Mouse (Mus musculus): ENCODE measurements around the gene Synj2.

Gene Synj2

DNA sequence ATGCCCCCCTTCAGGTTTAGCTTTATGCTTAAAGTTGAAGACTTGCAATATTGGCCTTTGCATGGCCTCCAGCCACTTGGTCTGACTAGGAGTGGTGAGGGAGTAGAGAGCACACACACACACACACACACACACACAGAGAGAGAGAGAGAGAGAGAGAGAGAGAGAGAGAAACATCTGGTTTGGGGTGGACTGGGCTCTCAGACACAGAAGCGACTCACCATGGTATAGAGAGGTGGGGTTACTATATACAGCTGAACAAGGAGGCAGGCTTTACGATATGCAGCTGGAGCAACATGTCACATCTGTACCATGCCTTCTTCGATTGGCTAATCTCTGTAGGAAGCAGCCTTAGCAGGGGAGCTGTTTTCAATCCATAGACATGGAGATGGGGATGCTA, 5.4 kb upstream of the Synj2 start:
- no peak for DNase-seq

DNA sequence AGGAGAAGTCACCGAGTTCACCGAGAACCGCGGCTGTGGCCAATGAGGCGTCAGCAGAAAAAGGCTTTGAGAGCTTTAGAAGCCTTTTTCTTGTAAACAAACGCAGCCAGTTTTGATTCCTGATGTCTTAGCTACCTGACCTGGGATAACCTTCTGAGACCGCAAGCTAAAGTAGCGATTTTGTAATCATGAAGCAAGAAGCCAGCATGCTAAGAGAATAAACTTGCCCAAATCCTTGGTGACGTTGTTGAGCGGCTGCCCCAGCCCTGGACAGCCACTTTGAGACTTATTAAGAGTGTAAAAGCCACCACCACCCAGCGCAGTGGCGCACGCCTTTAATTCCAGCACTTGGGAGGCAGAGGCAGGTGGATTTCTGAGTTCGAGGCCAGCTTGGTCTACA, 4.8 kb upstream of the Synj2 start:
- DNase-seq: no peak

DNA sequence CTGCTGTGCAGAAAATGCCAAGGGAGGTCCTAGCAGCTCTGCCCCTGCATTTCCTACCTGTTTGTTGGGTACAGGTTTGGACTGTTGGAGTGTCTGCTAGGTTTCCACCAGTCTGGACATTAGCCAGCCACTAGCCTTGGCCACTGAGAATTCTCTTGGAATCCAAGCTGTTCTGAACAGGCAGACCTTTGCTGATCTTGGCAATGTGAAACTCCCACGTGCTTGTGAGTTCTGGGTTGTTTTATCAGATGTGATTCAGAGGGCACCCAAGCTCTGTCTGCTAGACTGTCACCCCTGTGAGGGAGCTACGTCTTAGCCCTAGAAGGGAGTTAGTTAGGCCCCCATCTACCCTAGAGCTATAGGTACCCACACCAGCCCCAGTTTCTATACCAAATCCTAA, 3.6 kb upstream of the Synj2 start:
- no peak for DNase-seq

DNA sequence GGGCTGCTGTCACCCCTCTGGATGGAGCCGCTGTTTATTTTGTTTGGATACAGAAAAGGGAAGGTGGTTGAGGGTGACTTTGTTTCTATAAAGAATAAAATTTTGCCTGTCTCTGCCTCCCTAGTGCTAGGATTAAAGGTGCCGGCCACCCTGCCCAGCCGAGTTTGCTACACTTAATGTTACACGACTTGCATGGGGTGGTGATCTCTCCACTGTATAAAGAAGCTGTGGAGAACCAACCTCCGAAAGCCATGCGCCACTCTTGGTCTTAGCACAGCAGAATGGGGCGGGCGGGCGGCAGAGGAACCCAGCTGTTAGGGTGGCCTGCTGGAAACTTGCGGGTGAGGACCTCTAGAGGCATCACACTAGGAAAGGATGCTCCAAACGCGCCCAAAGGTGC, 1.2 kb upstream of the Synj2 start:
- no peak for DNase-seq

DNA sequence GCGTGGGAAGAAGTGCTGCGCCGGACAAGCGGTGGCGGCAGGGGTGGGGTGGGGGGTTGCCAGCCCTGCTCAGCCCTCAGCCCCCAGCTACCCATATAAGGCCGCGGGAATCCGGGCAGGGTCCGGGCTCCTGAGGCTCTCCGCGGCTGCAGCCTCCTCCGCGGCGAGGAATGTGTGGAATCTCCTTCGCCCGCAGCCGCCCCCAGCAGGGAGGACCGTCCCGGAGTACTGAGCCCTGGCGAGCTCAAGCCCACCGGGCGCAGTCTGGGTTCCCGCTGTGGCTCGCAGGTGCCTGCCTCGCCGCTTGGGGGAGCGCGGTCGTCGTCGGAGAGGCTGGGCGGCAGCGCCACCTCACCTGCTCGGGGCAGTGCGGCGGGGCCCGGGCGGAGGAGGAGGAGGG, 288 bp upstream of the Synj2 start:
- DNase-seq: peak; percentile 89

DNA sequence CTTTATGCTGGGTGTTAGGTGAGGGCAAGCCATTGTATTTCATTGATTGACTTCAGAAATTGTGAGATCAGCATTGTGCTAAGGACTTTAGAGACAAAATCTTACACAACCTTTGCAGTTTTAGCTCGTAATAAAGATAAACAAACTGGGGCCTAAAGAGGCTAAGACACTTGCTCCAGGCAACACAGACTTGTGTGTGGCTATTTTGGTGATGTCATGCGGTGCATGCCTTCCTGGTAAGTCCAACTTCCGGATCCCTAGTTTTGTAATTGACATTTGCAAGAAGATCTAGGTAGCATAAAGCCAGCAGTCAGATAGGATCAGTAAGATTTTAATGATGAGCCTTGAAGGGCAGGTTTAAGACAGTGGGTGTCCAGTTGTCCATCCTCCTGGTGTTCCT, 1.1 kb downstream of the Synj2 start:
- DNase-seq: no peak

DNA sequence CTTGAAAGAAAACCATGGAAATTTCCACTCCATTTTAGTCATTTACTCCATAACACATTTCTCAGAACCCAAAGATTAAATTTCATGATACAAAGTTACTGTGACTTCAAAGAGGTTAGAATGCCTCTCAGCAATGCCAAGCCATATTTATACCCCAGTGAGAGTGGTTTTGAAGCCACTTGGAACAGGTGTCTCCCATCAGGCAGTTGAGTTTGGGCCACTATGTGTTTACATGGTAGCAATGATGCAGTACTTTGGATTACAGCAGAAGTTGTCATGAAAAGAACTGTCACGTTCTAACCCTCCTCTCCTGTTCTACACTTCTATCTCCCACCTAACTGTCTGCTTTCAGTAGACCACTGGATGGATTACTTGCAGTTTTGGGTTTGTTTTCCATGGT, 2.0 kb downstream of the Synj2 start:
- DNase-seq: no peak

DNA sequence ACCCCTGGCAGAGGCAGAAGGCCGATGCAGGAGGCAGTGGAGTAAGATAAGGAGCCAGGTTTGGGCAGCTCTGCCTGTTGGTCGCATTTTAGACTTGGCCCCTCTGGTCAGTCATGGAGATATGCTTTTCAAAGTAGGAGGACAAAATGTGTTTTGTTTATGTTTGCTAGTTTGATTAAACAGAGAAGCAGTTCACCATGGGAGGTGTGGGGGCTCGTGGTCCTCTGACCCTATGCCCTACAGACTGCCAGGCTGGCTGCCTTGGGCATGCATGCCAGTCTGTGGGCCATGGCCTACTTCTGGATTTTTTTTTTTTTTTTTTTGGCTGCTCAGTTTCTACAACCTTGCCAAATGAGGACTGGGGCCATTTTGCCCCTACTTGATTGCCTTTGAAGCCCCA, 6.0 kb downstream of the Synj2 start:
- no peak for DNase-seq

DNA sequence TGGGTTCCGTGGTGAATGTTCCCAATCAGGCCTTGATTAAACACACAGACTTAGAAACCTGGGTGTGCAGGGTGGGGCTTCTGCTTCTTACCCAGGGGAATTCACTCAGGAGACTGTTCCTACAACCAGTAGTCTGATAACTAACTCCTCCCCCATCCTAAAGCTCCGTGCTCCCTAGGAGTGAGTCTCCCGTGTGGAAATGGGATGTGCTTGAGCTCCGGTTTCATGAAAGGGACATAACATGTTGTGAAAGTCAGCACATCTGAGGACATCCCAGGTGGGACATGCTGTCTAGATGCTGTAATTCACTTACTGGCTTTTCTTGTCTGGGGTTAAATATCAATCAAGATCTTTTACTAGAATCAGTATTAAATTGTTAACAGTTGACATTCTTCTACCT, 11.4 kb downstream of the Synj2 start:
- no peak for DNase-seq

DNA sequence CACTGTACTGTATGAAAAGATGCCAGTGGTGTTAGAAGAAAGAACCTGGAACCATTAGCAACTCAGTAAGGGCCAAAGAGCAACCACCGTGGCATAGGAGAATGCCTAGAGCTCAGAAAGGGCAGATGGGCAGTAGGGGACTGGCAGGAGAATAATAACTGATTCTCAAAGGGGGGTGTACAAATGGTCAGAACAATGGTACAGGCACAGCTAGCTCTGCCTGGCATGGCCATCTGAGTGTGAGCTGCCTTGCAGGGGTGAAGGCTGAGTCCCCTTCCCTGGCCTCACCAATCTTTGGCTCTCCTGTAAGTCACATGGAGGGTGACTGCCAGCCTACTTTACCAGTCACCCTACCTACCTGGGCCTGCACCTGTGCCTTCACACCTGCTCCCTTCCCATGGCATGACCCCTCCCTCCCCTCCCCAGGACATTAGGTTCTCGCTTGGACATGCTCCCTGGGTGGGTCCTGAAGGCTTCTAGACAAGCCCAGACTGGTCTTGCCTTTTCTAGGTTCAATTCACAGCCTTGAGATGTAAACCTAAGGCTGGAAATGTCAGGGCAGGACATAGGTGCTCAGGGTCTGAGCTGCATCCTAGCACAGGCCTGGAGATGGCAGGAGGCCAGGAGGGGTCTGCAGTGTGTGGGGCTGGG, 15.4 kb downstream of the Synj2 start:
- DNase-seq: no peak

DNA sequence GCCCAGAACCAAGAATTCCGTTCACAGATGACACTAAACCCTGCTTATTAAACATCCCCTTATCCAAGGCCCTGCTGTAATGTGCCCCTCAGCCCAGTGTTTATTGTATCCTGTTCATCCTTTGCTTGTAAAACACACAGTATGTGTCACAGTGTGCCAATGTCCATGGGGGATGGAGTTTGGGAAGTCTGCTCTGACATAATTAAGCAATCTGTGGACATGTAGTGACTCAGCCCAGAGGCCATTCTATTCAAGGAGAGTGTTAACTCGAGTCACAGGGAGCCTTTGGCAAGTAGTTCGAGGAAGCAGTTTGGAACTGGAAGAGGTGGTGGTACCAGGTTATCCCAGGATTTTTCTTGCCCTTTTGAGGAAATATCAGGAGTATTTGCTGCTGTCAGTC, 16.0 kb downstream of the Synj2 start:
- DNase-seq: no peak

DNA sequence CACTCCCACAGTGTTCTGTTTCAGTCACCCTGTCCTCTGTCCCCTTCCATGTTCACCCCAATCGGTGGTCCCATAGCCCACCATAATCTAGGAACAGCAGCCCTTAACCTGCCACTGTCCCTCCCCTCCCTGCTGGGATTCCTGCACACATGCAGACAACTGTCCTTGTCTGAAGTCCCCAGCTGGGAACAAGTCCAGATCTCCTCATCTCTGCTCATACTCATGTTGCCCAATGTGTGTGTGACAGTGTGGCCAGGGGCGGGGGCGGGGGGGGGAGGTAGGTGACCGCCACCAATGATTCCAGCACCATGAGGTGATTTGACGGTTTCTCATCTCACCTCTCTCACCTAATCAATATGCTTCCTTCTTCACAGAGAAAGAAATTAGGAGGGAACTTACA, 17.1 kb downstream of the Synj2 start:
- no peak for DNase-seq

DNA sequence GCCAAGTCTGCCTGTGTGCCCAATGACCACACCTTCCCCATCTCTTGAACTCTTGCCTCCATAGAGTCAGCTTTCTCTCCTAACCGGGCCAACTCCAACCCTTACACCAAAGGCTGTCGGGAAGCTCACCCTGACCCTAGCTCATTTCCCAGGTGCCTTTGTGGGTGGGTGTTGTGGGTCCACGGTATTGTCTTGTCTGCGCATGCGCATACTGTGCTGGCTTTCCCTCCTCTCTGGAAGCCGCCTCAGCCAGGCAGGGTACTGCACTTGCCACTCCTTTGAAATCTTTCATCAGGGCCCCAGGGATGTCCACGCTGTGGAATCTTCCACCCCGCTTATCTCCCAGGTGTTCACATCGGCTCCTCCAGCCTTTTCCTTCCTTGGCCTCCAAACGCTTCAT, 17.6 kb downstream of the Synj2 start:
- DNase-seq: no peak

DNA sequence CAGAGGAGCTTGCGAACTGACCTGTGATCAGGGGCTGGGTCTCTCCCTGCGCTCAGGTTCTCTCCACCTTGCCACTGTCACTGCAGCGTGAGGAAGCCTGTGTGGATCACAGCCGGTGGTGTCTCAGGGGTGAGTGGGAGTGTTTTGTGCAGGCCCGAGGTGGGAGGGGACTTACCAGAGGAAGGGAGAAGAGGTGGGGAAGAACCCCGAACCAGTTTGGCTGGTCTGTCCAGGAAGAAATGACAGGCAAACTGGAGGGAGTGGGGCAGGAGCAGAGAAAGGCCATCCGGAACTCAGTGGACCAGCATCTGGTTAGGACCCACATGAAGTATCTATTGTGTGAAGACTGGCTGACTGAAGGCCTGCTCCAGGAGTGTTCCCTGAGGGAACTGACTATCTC, 18.0 kb downstream of the Synj2 start:
- DNase-seq: no peak

DNA sequence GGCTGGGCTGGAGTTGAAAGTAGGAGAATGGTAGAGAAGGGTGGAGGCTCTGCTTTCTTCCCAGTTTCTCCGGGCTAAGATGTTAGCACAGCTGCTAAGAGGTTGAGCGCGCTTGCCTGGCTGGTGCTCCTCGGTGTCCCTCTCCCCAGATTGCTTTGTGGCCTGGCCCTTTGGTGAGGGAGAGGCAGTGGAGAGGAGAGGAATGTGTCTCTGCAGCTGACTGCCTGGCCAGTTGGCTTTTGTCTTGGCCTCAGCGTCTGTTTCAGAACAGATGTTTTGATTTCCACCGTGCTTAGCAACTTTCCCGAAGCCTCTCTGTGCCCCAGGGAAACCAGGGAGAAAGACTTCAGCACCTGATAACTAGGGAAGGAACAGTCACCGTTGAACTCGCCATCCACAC, 18.7 kb downstream of the Synj2 start:
- DNase-seq: no peak

DNA sequence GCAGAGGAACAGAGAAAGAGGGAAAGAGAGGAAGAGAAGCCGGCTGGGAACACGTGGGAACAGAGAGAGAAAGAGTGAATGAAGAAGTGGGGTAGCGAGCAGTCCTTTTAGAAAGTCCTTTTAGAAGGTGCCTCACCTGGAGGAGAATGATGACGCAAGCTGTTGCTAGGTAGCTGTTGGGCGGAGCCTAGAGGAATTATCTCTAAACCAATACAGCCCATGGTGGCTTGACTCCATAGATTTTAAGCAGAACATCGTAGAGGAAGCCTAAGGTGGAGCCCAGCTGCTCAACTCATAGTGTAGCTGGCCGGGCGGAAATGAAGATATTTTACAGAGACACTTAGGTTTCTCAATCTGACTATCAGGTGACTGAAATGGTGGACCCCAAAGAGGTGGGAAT, 22.7 kb downstream of the Synj2 start:
- DNase-seq: no peak

DNA sequence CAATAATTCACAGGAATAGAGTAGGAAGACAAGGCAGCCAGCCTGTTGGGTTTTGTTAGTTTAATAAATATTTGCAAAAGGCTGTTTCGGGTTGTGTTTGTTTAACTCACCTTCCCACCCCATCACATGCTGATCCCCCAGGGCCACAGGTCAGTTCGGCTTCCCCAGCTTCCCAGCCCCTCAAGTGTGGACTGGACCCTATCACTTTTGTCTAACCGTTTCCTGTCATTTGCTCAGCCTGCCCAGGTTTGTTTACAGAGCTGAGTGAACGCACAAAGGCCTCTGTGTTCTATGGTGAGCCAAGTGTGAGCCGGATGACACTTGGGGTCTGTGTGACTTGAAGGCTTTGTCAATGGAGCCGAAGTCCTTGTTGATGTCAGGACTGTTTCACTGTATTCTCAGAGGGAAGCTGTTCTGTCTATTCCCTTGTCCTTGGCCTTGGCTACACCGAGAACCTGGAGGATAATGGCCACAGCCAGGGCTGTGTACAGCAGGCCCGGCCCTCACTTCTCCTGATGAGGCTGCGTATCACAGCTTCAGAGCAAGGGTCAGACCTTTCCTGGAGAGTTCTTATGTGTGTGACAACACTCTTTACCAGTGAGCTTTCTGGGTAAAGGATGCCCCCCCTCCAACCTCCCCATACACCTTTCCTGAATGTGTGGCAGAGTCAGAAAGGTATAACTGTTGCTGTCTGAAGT, 24.2 kb downstream of the Synj2 start:
- peak; percentile 33 for DNase-seq

DNA sequence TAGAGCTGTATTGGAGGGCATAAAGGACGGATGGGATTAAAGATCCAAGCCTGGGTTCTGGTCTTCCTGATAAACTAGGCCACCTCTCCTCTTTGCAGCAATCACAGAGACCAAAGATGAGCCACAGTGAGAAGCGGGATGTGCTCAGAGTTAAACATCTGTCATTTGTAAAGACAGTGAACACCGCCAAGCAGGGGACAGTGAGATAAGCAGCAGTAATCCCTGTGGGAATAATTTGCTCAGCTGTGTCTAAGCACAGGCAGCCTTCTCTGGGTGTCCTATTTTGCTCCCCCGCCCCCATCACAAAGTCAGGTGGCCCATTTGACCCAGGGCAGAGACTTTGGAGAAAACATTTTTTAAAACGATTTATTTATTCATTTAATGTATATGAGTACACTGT, 25.6 kb downstream of the Synj2 start:
- DNase-seq: no peak

DNA sequence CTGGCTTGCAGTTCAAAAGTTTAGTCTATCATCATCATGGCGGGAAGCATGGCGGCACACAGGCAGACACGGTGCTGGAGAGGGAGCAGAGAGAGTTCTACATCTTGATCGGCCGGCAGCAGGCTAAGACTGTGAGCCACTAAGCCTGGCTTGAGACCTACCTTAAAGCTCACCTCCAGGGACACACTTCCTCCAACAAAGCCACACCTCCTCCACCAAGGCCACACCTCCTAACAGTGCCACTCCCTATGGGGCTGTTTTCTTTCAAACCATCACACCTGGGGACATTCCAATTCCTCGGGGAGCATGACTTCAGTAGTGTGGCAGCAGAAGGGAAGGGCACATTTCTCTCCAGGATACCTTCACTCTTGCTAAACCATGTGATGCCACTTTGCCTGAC, 27.5 kb downstream of the Synj2 start:
- DNase-seq: no peak

DNA sequence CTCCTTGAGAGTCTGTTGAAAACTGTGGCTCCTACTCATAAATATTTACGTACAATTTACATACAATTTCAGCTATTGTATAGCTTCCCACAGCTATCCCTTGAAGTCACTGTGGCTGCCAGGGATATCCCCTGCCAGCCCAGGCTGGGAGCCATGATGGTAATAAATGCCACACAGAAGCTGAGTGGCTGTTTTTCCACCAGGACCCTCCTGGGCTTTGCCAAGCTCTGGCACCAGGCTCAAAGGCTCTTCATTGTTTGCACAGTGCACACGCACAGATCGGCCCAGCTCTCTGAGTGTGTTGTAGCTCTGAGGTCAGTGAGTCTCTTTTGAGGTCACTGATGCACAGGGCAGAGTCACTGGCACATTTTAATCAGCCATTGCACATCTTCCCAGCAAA, 28.2 kb downstream of the Synj2 start:
- no peak for DNase-seq

DNA sequence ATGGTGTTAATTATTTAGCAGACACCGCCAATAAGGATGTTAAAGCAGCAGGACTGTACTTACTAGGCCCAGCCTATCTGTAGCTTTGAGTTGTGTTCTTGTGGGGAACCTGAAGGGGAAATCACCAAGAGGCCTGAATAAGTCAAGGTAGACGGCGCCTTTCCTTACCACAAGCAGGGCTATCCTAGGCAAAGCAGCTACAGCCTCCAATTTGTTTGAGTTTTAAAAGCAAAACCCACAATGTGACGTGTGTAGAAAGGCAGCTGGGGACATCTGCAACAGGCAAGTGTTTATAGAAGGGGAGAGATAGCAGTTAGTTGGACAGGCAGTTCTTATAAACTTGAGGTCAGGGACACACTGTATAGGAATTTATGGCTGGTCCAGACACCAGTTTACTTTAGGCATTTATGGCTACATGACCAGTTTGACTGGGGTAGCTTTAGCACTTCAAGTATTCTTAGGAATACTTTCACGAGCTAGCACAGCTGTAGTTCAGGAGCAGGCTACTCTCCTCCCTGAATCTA, 29.3 kb downstream of the Synj2 start:
- no peak for DNase-seq

DNA sequence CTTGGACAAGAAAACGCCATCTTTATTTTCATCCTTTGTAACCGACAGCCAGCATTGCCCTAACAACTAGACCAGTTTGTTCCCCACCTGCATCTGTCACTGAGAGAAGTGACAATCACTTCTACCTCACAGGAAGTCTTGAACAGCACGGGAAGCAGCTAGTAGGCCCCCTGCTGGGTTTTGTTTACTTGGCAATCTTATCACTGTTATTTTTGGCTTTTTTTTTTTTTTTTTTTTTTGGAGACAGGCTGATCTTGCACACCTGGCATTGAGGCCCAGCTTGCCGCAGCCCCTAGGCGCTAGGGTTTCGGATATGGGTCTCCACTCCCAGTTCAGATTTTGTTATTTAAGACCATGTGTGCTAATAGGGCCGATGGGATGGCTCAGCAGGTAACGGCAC, 32.5 kb downstream of the Synj2 start:
- no peak for DNase-seq

DNA sequence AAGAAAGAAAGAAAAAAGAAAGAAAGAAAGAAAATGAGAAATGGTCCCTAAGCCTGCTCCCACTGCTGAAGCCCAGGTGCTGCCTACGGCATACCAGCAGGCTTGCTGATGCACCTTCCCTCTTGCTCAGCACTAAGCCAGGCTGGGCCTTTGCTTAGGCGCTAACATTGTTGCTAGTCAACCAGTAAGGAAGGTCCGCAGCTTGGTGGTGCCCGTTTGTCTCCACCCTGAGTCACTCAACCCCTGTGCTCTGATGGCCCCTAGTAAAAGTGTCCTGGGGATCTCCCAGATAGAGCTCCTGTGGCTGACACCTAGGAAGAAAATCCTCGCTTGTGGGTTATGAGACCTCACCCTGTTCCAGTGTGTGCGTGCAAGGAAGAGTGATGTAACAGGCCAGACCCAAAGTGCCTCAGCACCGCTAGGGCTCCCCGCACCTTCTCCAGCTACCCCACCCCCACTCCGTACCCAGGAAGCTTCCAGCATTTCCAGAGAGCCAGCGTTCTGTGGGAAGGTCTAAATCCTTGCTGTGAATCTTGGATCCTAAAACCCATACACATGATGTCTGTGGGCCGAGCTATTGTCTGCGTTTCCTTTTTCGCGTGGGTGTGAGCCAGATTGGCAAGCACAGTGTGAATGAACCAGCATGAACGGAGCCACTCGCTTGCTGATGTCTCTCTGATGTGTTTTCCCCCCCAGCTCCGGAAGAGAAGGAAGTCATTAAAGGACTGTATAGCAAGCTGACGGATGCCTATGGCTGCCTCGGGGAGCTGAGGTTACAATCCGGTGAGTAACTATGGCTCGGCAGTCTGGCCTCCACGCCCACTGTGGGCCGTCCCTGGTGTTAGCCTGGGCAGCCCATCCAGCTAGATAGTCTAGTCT, 34.3 kb downstream of the Synj2 start:
- DNase-seq: peak; percentile 51

Measured in embryo, embryonic 11 days (tissue).